Mouse (Mus musculus) heart, adult 2 months (tissue): ENCODE measurements at regions not wholly inside any gene's neighbourhood (a gene's known extent, or its start where the extent isn't known, plus 50 kb on each side); places are given as distances from the start of the nearest gene placed in this dataset.

Experiments
- DNase-seq, 2 experiments: peaks; one replicate each; pipeline ENCODE4 v3.0.0; 2021
- H3K27ac ChIP-seq: fragments of 200-600 bp; 2 replicates; pipeline ENCODE4 v1.8.1; 2022
- H3K27me3 ChIP-seq: fragments of 200-500 bp; 2 replicates; pipeline ENCODE4 v1.6.1; 2012; ENCODE audit warnings: mild to moderate bottlenecking, low read length, inconsistent platforms, mixed read lengths; ENCODE audit not compliant: control insufficient read depth, insufficient read depth
- H3K36me3 ChIP-seq: fragments of 200-500 bp; 2 replicates; pipeline ENCODE4 v1.6.1; 2012; ENCODE audit warnings: low read length, inconsistent platforms; ENCODE audit not compliant: control insufficient read depth, insufficient read depth
- H3K4me1 ChIP-seq: fragments of 200-500 bp; 2 replicates; pipeline ENCODE4 v1.6.1; 2011; ENCODE audit warnings: low read length; ENCODE audit not compliant: control insufficient read depth, insufficient read depth
- H3K4me3 ChIP-seq: fragments of 200-600 bp; 2 replicates; pipeline ENCODE4 v1.8.1; 2022
- H3K79me2 ChIP-seq: fragments of 200-500 bp; replicated peaks from 2 replicates; pipeline ENCODE4 v1.6.1; 2012; ENCODE audit warnings: mild to moderate bottlenecking, inconsistent platforms, low read length, moderate library complexity, mixed read lengths; ENCODE audit not compliant: control insufficient read depth, insufficient read depth
- H3K9ac ChIP-seq: fragments of 200-500 bp; 2 replicates; pipeline ENCODE4 v1.6.1; 2012; ENCODE audit warnings: low read depth, mild to moderate bottlenecking, control low read depth, inconsistent platforms, low read length, mixed read lengths
- CTCF ChIP-seq: fragments of 200-600 bp; IDR thresholded peaks from 2 replicates; pipeline ENCODE4 v1.8.1; 2022; ENCODE audit warnings: antibody characterized with exemption, mild to moderate bottlenecking, moderate library complexity
- EP300 ChIP-seq: fragments of 200-500 bp; IDR thresholded peaks from 2 replicates; pipeline ENCODE4 v1.6.1; 2011; ENCODE audit warnings: low read depth, low read length, control low read depth; ENCODE audit not compliant: insufficient read depth
- POLR2A ChIP-seq: fragments of 200-500 bp; IDR thresholded peaks from 2 replicates; pipeline ENCODE4 v1.6.1; 2011; ENCODE audit warnings: mild to moderate bottlenecking, low read depth, low read length, control low read depth; ENCODE audit not compliant: insufficient read depth
- WGBS: fragments of 180-500 bp; shearing (Covaris S2); methylation state at CpG from one replicate; pipeline ENCODE4 v1.1.7; 2018; 5-methylcytosine and 5-hydroxymethylcytosine counted together
- intact Hi-C: fragments of 180-260 bp; cut with DNase I; formaldehyde crosslinking; loops from one replicate; pipeline ENCODE4 v1.15.1; 2025

GRCm38 (mm10) chr1:184304813-184305212 lies 270.7 kb upstream of the 1700056E22Rik start:
- no peak overlapping the region for H3K27ac ChIP-seq
- intact Hi-C loops: no loop called here
- no peaks in the 10 kb centered on the region for H3K4me1 ChIP-seq
- H3K79me2 ChIP-seq: no peaks in the 10 kb centered on the region
- H3K9ac ChIP-seq: no peak overlapping the region
- no peaks in the 10 kb centered on the region for H3K36me3 ChIP-seq
- H3K27me3 ChIP-seq: no peaks in the 10 kb centered on the region
- 83% methylated on average over 4 of the region's 4 CpGs for WGBS
- no peak for DNase-seq
- no peak for TF ChIP-seq POLR2A
- no peak for TF ChIP-seq EP300
- no peak overlapping the region for H3K4me3 ChIP-seq

GRCm38 (mm10) chr1:184304204-184304603 lies 270.1 kb upstream of the 1700056E22Rik start:
- no peak for DNase-seq
- Histone ChIP-seq H3K9ac (no peak overlapping the region), H3K27ac (no peak overlapping the region), H3K79me2 (no peaks in the 10 kb centered on the region), H3K36me3 (no peaks in the 10 kb centered on the region), H3K4me3 (no peak overlapping the region), H3K27me3 (no peaks in the 10 kb centered on the region), H3K4me1 (no peaks in the 10 kb centered on the region)
- intact Hi-C loops: no loop called here
- no peak for TF ChIP-seq CTCF
- TF ChIP-seq EP300: no peak
- no peak for TF ChIP-seq POLR2A
- WGBS: 90% methylated on average over 4 of the region's 4 CpGs

GRCm38 (mm10) chr1:184298701-184299100 lies 264.6 kb upstream of the 1700056E22Rik start:
- H3K27ac ChIP-seq: no peak overlapping the region
- H3K9ac ChIP-seq: no peak overlapping the region
- H3K27me3 ChIP-seq: no peaks in the 10 kb centered on the region
- H3K4me1 ChIP-seq: no peaks in the 10 kb centered on the region; the same call in none of the 2 replicates
- intact Hi-C loops: no loop called here
- no peaks in the 10 kb centered on the region for H3K79me2 ChIP-seq
- no peak for TF ChIP-seq EP300
- H3K4me3 ChIP-seq: no peak overlapping the region
- no peaks in the 10 kb centered on the region for H3K36me3 ChIP-seq
- no peak for DNase-seq
- WGBS: 85% methylated on average over 1 of the region's 1 CpGs

- no peak overlapping the region for H3K9ac ChIP-seq
- intact Hi-C loops: no loop called here
- H3K27me3 ChIP-seq: no peaks in the 10 kb centered on the region
- DNase-seq: no peak
- 70% methylated on average over 4 of the region's 4 CpGs for WGBS
- H3K27ac ChIP-seq: no peak overlapping the region
- H3K4me3 ChIP-seq: no peak overlapping the region
- no peaks in the 10 kb centered on the region for H3K36me3 ChIP-seq
- no peaks in the 10 kb centered on the region; the same call in none of the 2 replicates for H3K4me1 ChIP-seq
- TF ChIP-seq CTCF (no peak), POLR2A (no peak), EP300 (no peak)
- H3K79me2 ChIP-seq: no peaks in the 10 kb centered on the region
Observed at GRCm38 (mm10) chr1:184297001-184297740, 263.1 kb upstream of the 1700056E22Rik start.

GRCm38 (mm10) chr1:184291129-184291528 lies 257.0 kb upstream of the 1700056E22Rik start:
- intact Hi-C loops: loop anchor here (2.0 kb wide), 1 partner anchor 158 kb away; no protein-coding TSS in a partner anchor
- H3K27ac ChIP-seq: no peak overlapping the region

GRCm38 (mm10) chr1:184289733-184290416 lies 255.8 kb upstream of the 1700056E22Rik start:
- Histone ChIP-seq H3K79me2 (no peaks in the 10 kb centered on the region), H3K27me3 (no peaks in the 10 kb centered on the region), H3K4me1 (peaks cover 9% of the 10 kb centered on the region), H3K4me3 (no peak overlapping the region), H3K36me3 (peaks cover 2% of the 10 kb centered on the region; the same call in 1 of the 2 replicates), H3K9ac (peak overlapping the region; percentile 38; the same call in 1 of the 2 replicates), H3K27ac (peak overlapping the region; percentile 61)
- 24% methylated on average over 7 of the region's 7 CpGs for WGBS
- peak; percentile 53 to 78 for DNase-seq
- peak; percentile 52; the same call in 1 of the 2 replicates for TF ChIP-seq POLR2A
- TF ChIP-seq EP300: peak; percentile 76; the same call in 1 of the 2 replicates
- TF ChIP-seq CTCF: no peak
- intact Hi-C loops: loop anchor here (1.0 to 10.0 kb wide), 4 partner anchors 151 to 575 kb away; no protein-coding TSS in a partner anchor

More at GRCm38 (mm10) chr1:184291129-184291528, 257.0 kb upstream of the 1700056E22Rik start:
- TF ChIP-seq POLR2A (no peak), EP300 (peak; percentile 61; the same call in 1 of the 2 replicates), CTCF (no peak)
- no peaks in the 10 kb centered on the region for H3K27me3 ChIP-seq
- H3K9ac ChIP-seq: no peak overlapping the region
- H3K4me3 ChIP-seq: no peak overlapping the region
- no peaks in the 10 kb centered on the region for H3K79me2 ChIP-seq
- H3K4me1 ChIP-seq: peaks cover 9% of the 10 kb centered on the region
- WGBS: 57% methylated on average over 7 of the region's 7 CpGs
- DNase-seq: no peak
- peaks cover 2% of the 10 kb centered on the region; the same call in 1 of the 2 replicates for H3K36me3 ChIP-seq
